Mouse (Mus musculus) forebrain, embryonic 12.5 days (tissue): ENCODE measurements around the gene Adk. TPM values are rescaled to one million over a fixed set of nuclear protein-coding genes. Genes with fewer than 3 reads are reported as not detected.
"Not testable (repeated sequence)": the region's sequence is repeated elsewhere in the genome, so short reads cannot be mapped to it uniquely, and the experiment has no call there.

Experiments used
- ATAC-seq: fragments of 200-750 bp; cut with Nextera tagmentation; 2 replicates; pipeline ENCODE4 v1.8.0; 2017; ENCODE audit warnings: moderate TSS enrichment; ENCODE audit not compliant: low FRiP score
- H3K27ac ChIP-seq: fragments of 300-500 bp; sonication (generic); 2 replicates; pipeline ENCODE4 v1.5.1; 2016; ENCODE audit warnings: mild to moderate bottlenecking
- H3K27me3 ChIP-seq: fragments of 300-500 bp; sonication (generic); 2 replicates; pipeline ENCODE4 v1.6.1; 2016; ENCODE audit warnings: mild to moderate bottlenecking
- H3K36me3 ChIP-seq: fragments of 300-500 bp; sonication (generic); replicated peaks from 2 replicates; pipeline ENCODE4 v1.6.1; 2016; ENCODE audit warnings: mild to moderate bottlenecking
- H3K4me1 ChIP-seq: fragments of 300-500 bp; sonication (generic); 2 replicates; pipeline ENCODE4 v1.6.1; 2016
- H3K4me2 ChIP-seq: fragments of 300-500 bp; sonication (generic); 2 replicates; pipeline ENCODE4 v1.6.1; 2016; ENCODE audit warnings: mild to moderate bottlenecking, moderate library complexity
- H3K4me3 ChIP-seq: fragments of 300-500 bp; sonication (generic); replicated peaks from 2 replicates; pipeline ENCODE4 v1.5.1; 2016; ENCODE audit warnings: mild to moderate bottlenecking
- H3K9ac ChIP-seq: fragments of 300-500 bp; sonication (generic); 2 replicates; pipeline ENCODE4 v1.6.1; 2016; ENCODE audit warnings: mild to moderate bottlenecking
- H3K9me3 ChIP-seq: fragments of 300-500 bp; sonication (generic); 2 replicates; pipeline ENCODE4 v1.6.1; 2016
- WGBS: fragments of 180-500 bp; shearing (Covaris S2); methylation state at CpG from one replicate; pipeline ENCODE4 v1.1.7; 2016; 5-methylcytosine and 5-hydroxymethylcytosine counted together
- polyA plus RNA-seq: library from polyadenylated mRNA; unstranded; fragments of >200 nt; fragmentation: Nextera tagmentation; extraction: Ambion mirVana; gene quantifications from 2 replicates; pipeline ENCODE4 v1.2.1, GENCODE M21; 2016

Adk gene
- polyA plus RNA-seq, 1 experiment from 2014 or later: 117 TPM

DNA sequence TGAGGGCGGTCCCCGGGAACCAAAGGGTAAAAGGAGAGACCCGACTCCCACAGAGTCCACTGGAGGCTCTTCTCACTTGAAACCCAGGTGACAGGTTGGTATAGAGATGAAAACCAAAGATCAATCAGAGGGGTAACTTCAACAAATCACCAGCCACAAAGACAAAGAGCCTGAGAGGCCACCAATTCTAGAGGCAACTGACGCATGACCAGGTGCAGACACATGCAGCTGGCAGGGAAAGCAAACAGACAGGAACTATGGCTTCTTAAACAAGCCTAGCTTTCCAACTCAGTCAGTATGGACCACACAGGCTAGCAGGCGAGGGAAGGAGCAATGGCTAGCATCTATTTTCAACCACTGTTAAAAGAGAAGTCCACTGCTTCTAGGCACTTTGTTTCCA, 418.0 kb downstream of the Adk start:
- Histone ChIP-seq H3K27ac (no peak overlapping the region), H3K9ac (no peak overlapping the region), H3K4me2 (no peak overlapping the region), H3K4me3 (no peak overlapping the region), H3K27me3 (no peaks in the 10 kb centered on the region), H3K4me1 (no peaks in the 10 kb centered on the region; the same call in 1 of the 2 replicates), H3K36me3 (no peaks in the 10 kb centered on the region), H3K9me3 (no peaks in the 10 kb centered on the region)
- no peak for ATAC-seq
- whole genome bisulfite sequencing: 88% methylated on average over 5 of the region's 5 CpGs

DNA sequence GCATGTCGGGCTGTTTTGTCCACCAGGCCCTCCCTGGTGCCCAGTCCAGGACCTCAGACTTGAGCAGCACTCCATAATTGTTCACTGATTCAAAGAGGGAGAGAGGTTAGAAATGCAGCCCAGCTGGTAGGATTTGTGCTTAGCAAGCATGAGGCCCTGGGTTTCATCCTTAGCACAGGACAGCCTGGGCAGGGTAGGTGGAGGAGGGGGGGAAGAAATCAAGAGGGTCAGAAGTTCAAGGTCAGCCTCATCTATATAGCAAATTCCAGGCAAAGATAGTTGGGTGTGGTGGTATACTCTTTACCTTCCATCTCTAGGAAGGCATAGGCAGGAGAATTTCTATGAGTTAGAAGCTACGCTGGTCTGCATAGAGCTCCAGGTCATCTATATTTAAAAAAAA, 419.6 kb downstream of the Adk start:
- H3K9me3 ChIP-seq: no peaks in the 10 kb centered on the region
- WGBS: 96% methylated on average over 2 of the region's 2 CpGs
- H3K36me3 ChIP-seq: no peaks in the 10 kb centered on the region
- no peaks in the 10 kb centered on the region for H3K27me3 ChIP-seq
- no peak overlapping the region for H3K4me2 ChIP-seq
- H3K4me3 ChIP-seq: no peak overlapping the region
- no peak overlapping the region for H3K27ac ChIP-seq
- ATAC-seq: no peak
- no peaks in the 10 kb centered on the region; the same call in 1 of the 2 replicates for H3K4me1 ChIP-seq
- H3K9ac ChIP-seq: no peak overlapping the region

- not testable (repeated sequence) for ATAC-seq, H3K4me1 ChIP-seq, H3K36me3 ChIP-seq, H3K27ac ChIP-seq, H3K27me3 ChIP-seq, H3K9ac ChIP-seq, H3K9me3 ChIP-seq, H3K4me2 ChIP-seq, H3K4me3 ChIP-seq
- WGBS: 85% methylated on average over 4 of the region's 4 CpGs
These were observed 422.3 kb downstream of the Adk start for GRCm38 (mm10) chr14:21474593-21475132.

GRCm38 (mm10) chr14:21477181-21477580, 424.8 kb downstream of the Adk start:
- Histone ChIP-seq H3K27me3 (no peaks in the 10 kb centered on the region), H3K4me1 (no peaks in the 10 kb centered on the region), H3K4me3 (no peak overlapping the region), H3K9ac (no peak overlapping the region), H3K27ac (no peak overlapping the region), H3K9me3 (no peaks in the 10 kb centered on the region), H3K4me2 (no peak overlapping the region), H3K36me3 (no peaks in the 10 kb centered on the region)
- ATAC-seq: no peak
- WGBS: 85% methylated on average over 2 of the region's 2 CpGs

- no peaks in the 10 kb centered on the region for H3K4me1 ChIP-seq
- no peaks in the 10 kb centered on the region for H3K9me3 ChIP-seq
- H3K27me3 ChIP-seq: no peaks in the 10 kb centered on the region
- no peak overlapping the region for H3K9ac ChIP-seq
- no peak overlapping the region for H3K4me2 ChIP-seq
- ATAC-seq: no peak
- H3K27ac ChIP-seq: no peak overlapping the region
- H3K36me3 ChIP-seq: no peaks in the 10 kb centered on the region
- WGBS: 93% methylated on average over 8 of the region's 8 CpGs
- no peak overlapping the region for H3K4me3 ChIP-seq
These were observed 427.2 kb downstream of the Adk start for GRCm38 (mm10) chr14:21479566-21479965.

GRCm38 (mm10) chr14:21480191-21480590, 427.8 kb downstream of the Adk start:
- no peak for ATAC-seq
- Histone ChIP-seq H3K4me2 (no peak overlapping the region), H3K4me1 (no peaks in the 10 kb centered on the region), H3K27me3 (no peaks in the 10 kb centered on the region), H3K4me3 (no peak overlapping the region), H3K36me3 (no peaks in the 10 kb centered on the region), H3K27ac (no peak overlapping the region), H3K9ac (no peak overlapping the region), H3K9me3 (no peaks in the 10 kb centered on the region)
- 89% methylated on average over 5 of the region's 5 CpGs for WGBS

DNA sequence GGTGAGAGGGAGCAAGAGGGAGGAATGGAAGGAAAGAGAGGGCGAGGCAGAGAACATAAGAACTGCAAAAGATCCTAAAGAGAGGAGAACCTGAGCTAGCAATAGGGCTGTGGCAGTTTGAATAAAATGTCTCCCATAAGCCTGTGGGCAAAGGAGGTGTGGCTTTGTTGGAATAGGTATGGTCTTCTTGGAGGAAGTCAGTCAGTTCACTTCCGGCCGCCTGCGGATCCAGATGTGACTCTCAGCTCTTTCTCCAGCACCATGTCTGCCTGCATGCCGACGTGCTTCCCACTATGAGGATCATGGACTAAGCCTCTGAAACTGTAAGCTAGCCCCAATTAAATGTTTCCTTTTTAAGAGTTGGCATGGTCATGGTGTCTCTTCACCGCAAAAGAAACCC, 428.9 kb downstream of the Adk start, which contains the start of gene Kat6b:
Gene Kat6b (plus strand): TSS at position 204 of the 400 bp plus-strand sequence.
- Histone ChIP-seq H3K36me3 (no peaks in the 10 kb centered on the region), H3K4me3 (no peak within 1 kb of the TSS), H3K9me3 (no peaks in the 10 kb centered on the region), H3K9ac (no peak within 1 kb of the TSS), H3K4me2 (no peak within 1 kb of the TSS), H3K27ac (no peak within 1 kb of the TSS), H3K4me1 (no peaks in the 10 kb centered on the region), H3K27me3 (no peaks in the 10 kb centered on the region)
- WGBS: 93% methylated on average over 7 of the region's 7 CpGs
- no peak for ATAC-seq

DNA sequence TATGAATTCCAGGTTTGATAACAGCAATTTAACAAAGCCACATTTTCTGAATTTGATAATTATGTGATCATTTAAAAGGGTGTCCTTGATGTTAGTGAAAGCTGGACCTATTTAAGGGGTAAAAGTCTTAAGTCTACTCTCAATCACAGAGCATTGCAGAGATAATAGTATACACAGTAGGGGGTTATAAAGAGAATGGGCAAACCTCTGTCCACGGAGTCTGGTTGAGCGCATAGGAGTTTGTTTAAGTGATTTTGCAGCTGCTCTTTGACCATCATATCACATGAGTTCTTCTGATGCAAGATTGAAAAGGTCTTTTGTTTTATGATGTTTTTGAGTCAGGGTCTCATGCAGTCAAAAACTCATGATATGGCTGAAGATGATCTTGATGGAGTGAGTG, 431.8 kb downstream of the Adk start:
- Histone ChIP-seq H3K36me3 (no peaks in the 10 kb centered on the region), H3K9me3 (no peaks in the 10 kb centered on the region), H3K4me1 (peaks cover 8% of the 10 kb centered on the region), H3K4me3 (no peak overlapping the region), H3K27me3 (no peaks in the 10 kb centered on the region), H3K4me2 (no peak overlapping the region), H3K27ac (no peak overlapping the region), H3K9ac (no peak overlapping the region)
- WGBS: 59% methylated on average over 2 of the region's 2 CpGs
- no peak for ATAC-seq

DNA sequence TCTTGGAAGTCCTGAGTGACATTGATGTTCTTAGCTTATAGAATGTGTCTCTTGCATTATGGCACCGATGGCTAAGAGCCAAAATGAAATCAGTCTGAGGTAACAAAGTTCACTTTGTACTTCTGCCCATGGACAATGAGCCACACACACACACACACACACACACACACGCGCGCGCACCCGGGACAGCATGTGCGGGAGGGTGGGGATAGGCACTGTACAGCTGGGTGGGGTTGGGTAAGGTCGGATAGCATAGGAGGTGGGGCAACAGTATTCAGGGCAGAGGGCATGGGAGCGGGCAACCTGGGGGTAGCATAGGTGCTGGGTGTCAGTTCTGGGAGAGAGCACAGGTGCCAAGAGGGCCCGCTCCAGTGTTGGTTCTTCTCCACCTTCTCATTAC, 432.3 kb downstream of the Adk start:
- Histone ChIP-seq H3K4me1 (peaks cover 12% of the 10 kb centered on the region), H3K4me2 (no peak overlapping the region), H3K4me3 (no peak overlapping the region), H3K27ac (no peak overlapping the region), H3K36me3 (no peaks in the 10 kb centered on the region), H3K27me3 (no peaks in the 10 kb centered on the region), H3K9me3 (no peaks in the 10 kb centered on the region), H3K9ac (no peak overlapping the region)
- 95% methylated on average over 10 of the region's 10 CpGs for WGBS
- no peak for ATAC-seq

DNA sequence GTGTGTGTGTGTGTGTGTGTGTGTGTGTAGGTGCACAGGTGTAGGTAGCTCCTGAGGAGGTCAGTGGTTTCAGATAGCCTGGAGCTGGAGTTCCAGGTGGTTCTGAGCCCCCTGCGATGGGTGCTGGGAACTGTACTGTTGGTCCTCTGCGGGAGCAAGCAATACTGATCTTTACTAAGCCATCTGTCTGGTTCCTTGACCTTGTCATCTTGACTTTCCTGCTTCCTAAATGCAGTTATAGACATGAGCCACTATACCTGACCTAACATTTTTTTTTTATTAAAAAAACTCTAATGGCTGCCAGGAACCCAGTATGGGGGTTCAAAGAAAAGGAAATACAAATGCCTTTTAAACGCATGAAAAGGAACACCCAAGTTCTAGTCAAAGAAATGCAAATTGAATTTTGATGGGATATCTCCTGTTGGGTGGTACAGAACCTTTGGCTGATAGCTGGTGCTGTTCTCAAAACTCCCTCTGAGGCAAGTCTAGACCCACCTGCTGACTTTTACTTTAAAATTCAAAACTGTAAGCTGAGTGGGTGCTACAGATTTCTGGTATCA, 433.7 kb downstream of the Adk start:
- Histone ChIP-seq H3K9me3 (no peaks in the 10 kb centered on the region), H3K4me1 (peaks cover 12% of the 10 kb centered on the region), H3K27me3 (no peaks in the 10 kb centered on the region), H3K36me3 (no peaks in the 10 kb centered on the region), H3K9ac (no peak overlapping the region), H3K4me2 (no peak overlapping the region), H3K27ac (no peak overlapping the region), H3K4me3 (no peak overlapping the region)
- 90% methylated on average over 3 of the region's 3 CpGs for WGBS
- ATAC-seq: no peak

DNA sequence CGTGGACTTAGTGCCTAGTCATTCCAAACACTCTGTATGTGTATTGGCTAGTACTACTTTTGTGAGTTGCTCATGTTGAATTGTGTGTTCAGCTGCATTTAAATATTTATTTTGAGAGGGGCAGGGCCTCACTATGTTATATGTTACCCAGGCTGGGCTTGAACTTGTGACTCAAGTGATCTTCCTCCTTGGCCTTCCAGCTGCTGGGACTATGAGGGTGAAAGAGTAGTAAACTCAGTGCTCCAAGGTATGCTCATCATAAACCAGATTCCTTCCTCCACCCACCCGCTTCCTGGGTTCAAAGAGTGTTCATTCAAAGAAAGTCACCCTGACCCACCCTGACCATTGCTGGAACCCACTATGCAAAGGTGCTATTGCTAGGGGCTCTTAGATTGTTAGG, 434.8 kb downstream of the Adk start:
- H3K4me2 ChIP-seq, H3K9me3 ChIP-seq, H3K36me3 ChIP-seq, H3K9ac ChIP-seq, H3K27ac ChIP-seq, H3K27me3 ChIP-seq, H3K4me3 ChIP-seq, ATAC-seq: not testable (repeated sequence)
- peaks cover 12% of the 10 kb centered on the region for H3K4me1 ChIP-seq
- 99% methylated on average over 2 of the region's 2 CpGs for WGBS

GRCm38 (mm10) chr14:21488426-21489115, 436.2 kb downstream of the Adk start:
- not testable (repeated sequence) for H3K4me3 ChIP-seq, H3K36me3 ChIP-seq, H3K9me3 ChIP-seq, H3K4me2 ChIP-seq, H3K27me3 ChIP-seq
- peak; percentile 66; the same call in 1 of the 2 replicates for ATAC-seq
- WGBS: 40% methylated on average over 8 of the region's 9 CpGs
- 0 out of 2 replicates have a peak overlapping the region, but pooled peaks have one; percentile 12 for H3K9ac ChIP-seq
- peak overlapping the region; percentile 83 for H3K27ac ChIP-seq
- peaks cover 12% of the 10 kb centered on the region for H3K4me1 ChIP-seq

DNA sequence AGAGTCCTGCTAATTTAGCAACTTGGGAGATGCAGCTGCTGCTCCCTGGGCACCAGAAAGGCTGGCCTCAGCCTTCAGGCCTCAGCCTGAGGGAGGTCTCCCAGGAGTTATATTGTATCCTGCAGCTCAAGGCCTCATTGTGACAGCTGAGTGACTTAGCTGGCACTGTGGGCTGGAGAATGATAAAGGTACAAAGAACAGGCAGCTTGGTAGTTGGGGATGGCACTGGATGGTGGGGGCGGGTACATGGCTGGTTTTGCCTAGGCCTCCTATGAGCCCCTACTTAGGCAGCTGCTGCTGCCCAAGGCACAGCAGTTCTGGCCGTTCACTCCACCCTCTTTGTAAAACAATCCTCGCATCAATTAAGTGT, 436.7 kb downstream of the Adk start:
- ATAC-seq: peak; percentile 82
- no peaks in the 10 kb centered on the region for H3K9me3 ChIP-seq
- 24% methylated on average over 3 of the region's 3 CpGs for WGBS

More for the DNA sequence above, 436.7 kb downstream of the Adk start:
- Histone ChIP-seq H3K4me3 (no peak overlapping the region), H3K4me1 (peaks cover 12% of the 10 kb centered on the region), H3K9ac (0 out of 2 replicates have a peak overlapping the region, but pooled peaks have one; percentile 12), H3K27ac (peak overlapping the region; percentile 83), H3K27me3 (no peaks in the 10 kb centered on the region), H3K4me2 (no peak overlapping the region), H3K36me3 (no peaks in the 10 kb centered on the region)
